Mouse (Mus musculus) megakaryocyte, embryonic 14.5 days (primary cell): ENCODE measurements around the gene Dusp3. TPM values are rescaled to one million over a fixed set of nuclear protein-coding genes. Genes with fewer than 3 reads are reported as not detected.

Experiments used
- H3K27me3 ChIP-seq: replicated peaks from 2 replicates; pipeline ENCODE3; 2012; ENCODE audit warnings: inconsistent platforms
- H3K36me3 ChIP-seq: replicated peaks from 2 replicates; pipeline ENCODE3; 2012; ENCODE audit warnings: low read length, inconsistent platforms, mixed read lengths
- H3K4me1 ChIP-seq: 2 replicates; pipeline ENCODE4 v1.6.1; 2012; ENCODE audit warnings: inconsistent platforms
- H3K4me3 ChIP-seq: replicated peaks from 2 replicates; pipeline ENCODE3; 2012; ENCODE audit warnings: moderate library complexity, mild to moderate bottlenecking, inconsistent platforms
- H3K9me3 ChIP-seq: 2 replicates; pipeline ENCODE4 v1.6.1; 2012; ENCODE audit warnings: inconsistent platforms
- FLI1 ChIP-seq: IDR thresholded peaks from 2 replicates; pipeline ENCODE4 v1.6.1; 2012; ENCODE audit warnings: low read length, inconsistent platforms, mixed read lengths
- GATA1 ChIP-seq: IDR thresholded peaks from 3 replicates; pipeline ENCODE4 v1.6.1; 2012; ENCODE audit warnings: mixed read lengths, low read length, inconsistent platforms, borderline replicate concordance
- polyA plus RNA-seq: library from polyadenylated mRNA; stranded (reverse); fragments of >175 nt; gene quantifications from 2 replicates; pipeline ENCODE4 v1.2.3, GENCODE M21; 2012; ENCODE audit warnings: low replicate concordance; ENCODE audit not compliant: insufficient read depth

The Dusp3 gene
- polyA plus RNA-seq, 1 experiment = 47.3 TPM

DNA sequence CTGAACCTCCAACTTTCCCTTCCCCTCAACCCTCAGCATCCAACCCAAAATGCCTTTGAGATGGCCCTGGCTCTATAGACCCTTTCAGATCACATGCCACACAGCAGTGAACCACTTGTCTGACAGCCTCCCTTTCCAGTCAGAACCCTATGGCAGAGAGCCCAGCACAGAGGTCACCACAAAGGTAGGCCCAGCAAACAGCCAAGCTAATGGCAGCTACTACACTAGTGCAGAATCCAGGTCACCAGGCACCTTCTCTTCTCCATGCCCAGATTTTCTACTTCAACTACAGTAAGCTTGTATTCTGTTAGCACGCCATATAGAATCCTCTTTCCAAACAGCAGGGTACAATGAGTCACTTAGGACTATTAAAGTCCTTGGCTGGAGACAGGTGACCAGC, 29.3 kb upstream of the Dusp3 start:
- no peaks in the 10 kb centered on the region for H3K4me1 ChIP-seq
- H3K4me3 ChIP-seq = no peak overlapping the region
- TF ChIP-seq FLI1 (no peak), GATA1 (no peak)
- H3K27me3 ChIP-seq = peaks cover 75% of the 10 kb centered on the region
- no peaks in the 10 kb centered on the region for H3K36me3 ChIP-seq
- H3K9me3 ChIP-seq = peaks cover 5% of the 10 kb centered on the region; the same call in 1 of the 2 replicates

DNA sequence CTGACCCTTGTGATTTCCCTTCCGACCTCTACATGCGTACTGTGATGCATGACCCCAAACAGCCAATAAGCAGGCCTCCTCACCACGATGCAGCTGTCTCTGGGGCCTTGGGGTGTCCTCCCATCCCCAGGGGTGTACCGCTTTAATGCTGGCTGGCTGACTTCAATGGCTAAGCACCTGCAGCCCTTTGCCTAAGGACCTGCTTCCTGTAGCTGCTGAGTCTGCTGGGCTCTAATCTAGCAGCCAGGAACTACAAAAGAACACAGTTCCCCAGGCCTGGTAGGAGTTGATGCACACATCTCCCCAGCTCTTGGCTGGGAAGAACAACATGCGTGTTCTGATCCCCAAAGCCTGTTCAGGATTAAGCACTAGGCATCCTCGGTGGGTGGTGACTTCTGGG, 28.7 kb upstream of the Dusp3 start:
- H3K36me3 ChIP-seq = no peaks in the 10 kb centered on the region
- H3K9me3 ChIP-seq = peaks cover 5% of the 10 kb centered on the region; the same call in 1 of the 2 replicates
- H3K4me1 ChIP-seq = no peaks in the 10 kb centered on the region
- TF ChIP-seq FLI1 (no peak), GATA1 (no peak)
- H3K27me3 ChIP-seq = peaks cover 75% of the 10 kb centered on the region
- no peak overlapping the region for H3K4me3 ChIP-seq

DNA sequence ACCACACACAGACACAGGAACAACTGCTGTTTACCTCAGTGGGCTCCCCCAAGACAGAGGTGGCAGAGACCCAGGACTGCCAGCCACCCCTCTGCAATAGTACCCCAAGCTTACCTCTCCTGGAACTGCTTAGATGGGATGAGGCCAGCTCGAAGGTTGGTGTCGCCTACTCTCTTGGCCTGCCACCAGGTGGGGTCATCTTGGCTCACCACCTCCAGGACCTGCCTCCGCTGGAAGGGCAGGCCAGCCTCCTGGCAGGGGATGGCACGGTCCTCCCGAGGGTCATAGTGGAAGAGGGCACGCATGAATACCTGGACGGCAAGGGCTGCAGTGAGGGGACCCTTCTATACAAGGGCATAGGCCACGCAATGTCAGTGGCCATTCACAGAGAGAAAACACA, 26.4 kb upstream of the Dusp3 start:
- H3K4me3 ChIP-seq = no peak overlapping the region
- TF ChIP-seq FLI1 (no peak), GATA1 (no peak)
- H3K36me3 ChIP-seq = no peaks in the 10 kb centered on the region
- H3K27me3 ChIP-seq = peaks cover 76% of the 10 kb centered on the region
- peaks cover 5% of the 10 kb centered on the region; the same call in 1 of the 2 replicates for H3K9me3 ChIP-seq
- no peaks in the 10 kb centered on the region for H3K4me1 ChIP-seq

DNA sequence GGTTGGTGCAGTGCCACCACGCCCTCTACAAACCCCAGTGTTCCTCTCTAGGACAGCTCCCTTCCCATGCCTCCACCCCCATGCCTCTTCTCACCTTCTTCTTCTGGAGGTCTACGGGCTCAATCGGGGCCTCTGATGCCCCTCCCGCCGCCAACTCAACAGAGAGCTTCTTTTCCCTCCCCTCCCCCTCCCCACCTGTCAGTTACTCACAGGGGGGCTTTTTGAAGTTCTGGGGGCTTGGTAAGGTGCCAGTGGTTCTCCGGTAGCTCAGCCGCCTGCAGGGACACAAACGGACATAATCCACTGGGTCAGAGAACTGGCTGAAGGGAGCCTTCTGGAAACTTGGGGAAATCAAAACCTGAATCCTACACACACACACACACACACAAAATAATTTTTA, 24.7 kb upstream of the Dusp3 start:
- Histone ChIP-seq H3K4me1 (no peaks in the 10 kb centered on the region), H3K4me3 (no peak overlapping the region), H3K9me3 (no peaks in the 10 kb centered on the region), H3K27me3 (peaks cover 77% of the 10 kb centered on the region), H3K36me3 (no peaks in the 10 kb centered on the region)
- no peak for TF ChIP-seq FLI1
- TF ChIP-seq GATA1 = no peak

DNA sequence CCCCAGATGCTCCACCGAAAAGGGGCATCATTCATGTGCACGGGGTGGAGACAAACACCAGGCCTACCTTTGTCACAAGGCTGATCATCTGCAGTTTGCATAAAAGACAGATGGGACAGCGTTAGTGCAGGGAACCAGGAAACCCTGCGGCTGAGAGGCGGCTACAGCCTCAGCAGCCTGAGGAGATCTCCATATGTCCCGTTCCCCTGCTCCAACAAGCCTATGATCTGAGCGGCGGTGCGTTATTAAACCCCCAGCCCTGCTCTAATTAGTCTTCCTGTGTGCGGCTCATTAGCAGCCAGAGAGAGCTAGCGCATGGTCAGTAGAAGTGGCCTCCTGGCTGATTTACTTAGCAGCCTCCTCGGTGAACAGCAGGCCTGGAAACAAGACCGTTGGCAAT, 23.3 kb upstream of the Dusp3 start:
- TF ChIP-seq GATA1 (no peak), FLI1 (0 out of 2 replicates have a peak, but pooled peaks have one; percentile 8)
- H3K27me3 ChIP-seq = peaks cover 72% of the 10 kb centered on the region
- H3K4me1 ChIP-seq = no peaks in the 10 kb centered on the region
- no peak overlapping the region for H3K4me3 ChIP-seq
- H3K36me3 ChIP-seq = no peaks in the 10 kb centered on the region
- no peaks in the 10 kb centered on the region for H3K9me3 ChIP-seq

DNA sequence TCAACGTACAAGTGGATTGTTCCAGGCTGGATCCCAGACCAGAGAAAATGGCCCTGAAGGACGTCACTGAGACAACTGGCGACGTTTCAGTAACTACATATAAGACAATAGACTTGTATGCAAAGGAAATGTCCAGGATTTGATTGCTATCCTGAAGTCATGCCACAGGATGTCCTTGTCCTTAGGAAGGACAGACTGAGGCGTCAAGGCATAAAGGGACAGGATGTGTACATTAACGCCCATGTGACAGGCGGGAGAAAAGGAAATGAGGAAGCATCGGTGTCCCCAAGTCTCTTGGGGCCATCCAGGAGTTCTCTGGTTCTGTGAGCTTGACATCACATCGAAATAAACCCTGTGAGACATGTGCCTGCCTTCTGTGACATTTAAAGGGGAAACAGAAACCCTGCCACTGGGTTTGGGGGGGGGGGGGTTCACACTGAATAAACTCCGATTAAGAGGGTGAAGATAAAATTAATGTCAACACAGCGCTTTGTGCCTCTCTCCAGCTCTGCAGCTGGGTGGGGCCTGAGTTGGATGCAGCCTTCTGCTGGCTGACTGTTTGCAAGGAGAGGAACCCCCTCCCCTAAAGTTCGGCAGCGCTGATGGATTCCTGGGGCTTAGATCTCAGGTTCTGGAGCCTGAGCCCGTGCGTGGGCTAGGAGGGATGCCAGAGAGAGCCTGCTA, 22.3 kb upstream of the Dusp3 start:
- peaks cover 67% of the 10 kb centered on the region for H3K27me3 ChIP-seq
- no peak overlapping the region for H3K4me3 ChIP-seq

DNA sequence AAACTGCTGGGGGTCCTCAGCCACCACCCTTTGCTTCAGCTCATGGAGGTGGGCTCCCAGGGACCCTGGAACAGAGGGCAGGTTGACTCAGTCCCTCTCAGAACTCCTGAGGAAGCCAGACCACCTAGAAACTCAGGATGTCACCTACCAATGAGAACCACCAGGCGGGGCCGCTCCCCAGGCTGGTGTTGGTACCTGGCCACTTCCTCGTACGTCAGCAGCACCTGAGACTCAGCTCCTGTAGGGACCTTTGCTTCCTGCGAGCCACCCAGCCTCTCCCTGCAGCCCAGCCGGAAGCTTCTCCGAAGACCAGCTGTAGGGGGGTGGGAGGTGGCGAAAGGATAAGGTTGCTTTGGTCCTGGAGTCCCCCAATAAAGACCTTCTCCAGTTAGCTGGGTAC, 21.6 kb upstream of the Dusp3 start:
- TF ChIP-seq GATA1 (no peak), FLI1 (no peak)
- Histone ChIP-seq H3K36me3 (no peaks in the 10 kb centered on the region), H3K9me3 (peaks cover 6% of the 10 kb centered on the region), H3K4me1 (no peaks in the 10 kb centered on the region), H3K27me3 (peaks cover 61% of the 10 kb centered on the region), H3K4me3 (no peak overlapping the region)

More for the DNA sequence above, 22.3 kb upstream of the Dusp3 start:
- Histone ChIP-seq H3K9me3 (peaks cover 6% of the 10 kb centered on the region), H3K4me1 (no peaks in the 10 kb centered on the region), H3K36me3 (no peaks in the 10 kb centered on the region)
- TF ChIP-seq GATA1 = no peak
- no peak for TF ChIP-seq FLI1

DNA sequence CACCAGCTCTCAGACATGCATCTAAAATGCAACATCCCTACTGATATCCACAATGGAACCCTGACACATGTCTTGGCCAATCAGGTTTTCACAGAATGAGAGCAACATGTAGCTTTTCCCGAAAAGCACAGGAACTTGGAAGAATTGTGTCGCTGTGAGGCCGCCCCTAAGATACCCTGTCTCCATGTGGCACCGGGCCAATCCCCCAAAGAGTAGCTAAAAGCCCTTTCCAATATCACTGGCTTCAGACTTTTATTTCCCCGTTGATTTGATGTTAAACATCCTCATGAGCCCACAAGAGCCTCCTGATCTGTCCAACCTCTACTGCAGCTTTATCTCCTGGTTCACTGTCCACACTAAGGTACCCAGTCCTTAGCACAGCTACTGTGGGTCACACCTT, 19.9 kb upstream of the Dusp3 start:
- Histone ChIP-seq H3K27me3 (peaks cover 61% of the 10 kb centered on the region), H3K4me3 (no peak overlapping the region), H3K36me3 (no peaks in the 10 kb centered on the region), H3K9me3 (peaks cover 6% of the 10 kb centered on the region), H3K4me1 (no peaks in the 10 kb centered on the region)
- TF ChIP-seq FLI1 (no peak), GATA1 (no peak)

DNA sequence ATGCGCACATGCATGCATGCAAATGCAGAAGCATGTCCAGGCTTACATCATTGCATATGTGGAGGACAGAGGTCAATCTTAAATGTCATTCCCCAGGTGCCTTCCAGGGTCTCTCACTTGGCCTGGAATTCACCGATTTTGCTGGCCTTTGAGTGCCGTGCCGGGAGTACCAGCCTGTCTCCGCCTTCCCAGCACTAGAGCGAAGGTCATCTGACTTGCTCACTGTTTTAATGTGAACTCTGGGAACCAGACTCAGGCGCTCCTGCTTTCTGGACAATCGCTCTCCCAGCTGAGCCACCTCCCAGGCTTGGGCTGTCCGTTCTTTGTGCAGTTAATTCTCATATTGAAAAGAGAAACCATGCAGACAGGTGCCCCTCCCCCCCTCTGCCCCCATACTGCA, 19.5 kb upstream of the Dusp3 start:
- Histone ChIP-seq H3K4me1 (no peaks in the 10 kb centered on the region), H3K36me3 (no peaks in the 10 kb centered on the region), H3K9me3 (peaks cover 6% of the 10 kb centered on the region), H3K4me3 (no peak overlapping the region), H3K27me3 (peaks cover 63% of the 10 kb centered on the region)
- TF ChIP-seq FLI1 (no peak), GATA1 (no peak)

DNA sequence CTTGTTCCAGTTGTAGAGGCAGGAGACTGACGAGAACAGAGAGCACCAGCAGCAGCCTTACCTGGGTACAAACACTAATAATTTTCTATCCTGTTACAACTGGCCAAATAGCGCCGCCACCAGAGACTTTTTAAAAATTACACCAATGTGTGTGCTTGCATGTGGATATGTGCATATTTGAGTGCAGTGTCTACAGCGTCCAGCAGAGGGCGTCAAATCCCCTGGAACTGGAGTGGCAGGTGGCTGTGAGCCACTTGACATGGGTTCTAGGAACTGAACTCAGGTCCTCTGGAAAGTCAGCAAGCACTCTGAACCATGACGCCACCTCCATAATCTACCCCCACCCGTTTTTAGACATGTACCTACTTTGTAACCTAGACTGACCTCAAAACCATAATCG, 17.4 kb upstream of the Dusp3 start:
- peaks cover 61% of the 10 kb centered on the region for H3K27me3 ChIP-seq
- H3K9me3 ChIP-seq = peaks cover 6% of the 10 kb centered on the region
- no peak for TF ChIP-seq FLI1
- TF ChIP-seq GATA1 = no peak
- H3K36me3 ChIP-seq = no peaks in the 10 kb centered on the region
- no peak overlapping the region for H3K4me3 ChIP-seq
- no peaks in the 10 kb centered on the region for H3K4me1 ChIP-seq

DNA sequence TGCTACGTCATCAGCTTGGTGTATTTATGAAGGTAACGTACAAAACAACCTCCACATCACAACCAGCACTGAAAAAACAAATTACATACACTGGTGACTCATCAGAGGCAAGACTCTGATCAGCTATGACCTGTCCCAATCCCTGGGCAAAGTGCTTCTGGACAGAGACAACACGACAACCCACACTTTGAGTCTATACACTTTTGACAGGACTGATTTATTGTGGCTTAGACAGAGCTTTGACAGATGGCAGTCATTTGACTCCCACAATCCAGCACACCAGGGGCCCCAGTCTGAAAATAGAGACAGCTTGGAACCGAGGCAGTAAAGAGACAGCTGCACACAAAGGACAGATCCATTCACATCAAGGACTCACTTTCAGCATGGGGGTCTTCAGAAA, 12.7 kb upstream of the Dusp3 start:
- H3K9me3 ChIP-seq = peaks cover 3% of the 10 kb centered on the region
- H3K4me1 ChIP-seq = peaks cover 6% of the 10 kb centered on the region
- H3K27me3 ChIP-seq = peaks cover 37% of the 10 kb centered on the region
- TF ChIP-seq FLI1 (no peak), GATA1 (no peak)
- H3K4me3 ChIP-seq = no peak overlapping the region
- H3K36me3 ChIP-seq = no peaks in the 10 kb centered on the region
